Mouse (Mus musculus): ENCODE measurements around the gene Mex3b.

- TF ChIP-seq POLR2A (IDR thresholded peaks at IDR 0.05; ENCODE audit: insufficient read length, low read depth), result no peak
- TF ChIP-seq USF1 (IDR thresholded peaks at IDR 0.05; ENCODE audit: low read depth), result no peak
- no peak for TF ChIP-seq MAX (IDR thresholded peaks at IDR 0.05; ENCODE audit: low read depth)
- TF ChIP-seq E2F4 (IDR thresholded peaks at IDR 0.05; ENCODE audit: insufficient read depth), result no peak
- TF ChIP-seq TCF12 (IDR thresholded peaks at IDR 0.05; ENCODE audit: insufficient read depth, poor library complexity, severe bottlenecking), result no peak
- TF ChIP-seq SRF (IDR thresholded peaks at IDR 0.05; ENCODE audit: control insufficient read depth, insufficient read length, low read depth), result no peak
- no peak for TF ChIP-seq MYOG (IDR thresholded peaks at IDR 0.05; ENCODE audit: control insufficient read depth in 1 of 3, insufficient read depth in 1 of 3, insufficient read length in 2 of 3, low read depth in 2 of 3)
- TF ChIP-seq POLR2AphosphoS2 (IDR thresholded peaks at IDR 0.05; ENCODE audit: insufficient read length, low read depth), result no peak
- TF ChIP-seq CEBPB (IDR thresholded peaks at IDR 0.05; ENCODE audit: insufficient read depth, poor library complexity, severe bottlenecking), result no peak
- no peak for TF ChIP-seq MYOD1 (IDR thresholded peaks at IDR 0.05; ENCODE audit: control insufficient read depth in 1 of 3, insufficient read length in 2 of 3, low read depth in 2 of 3)
- no peak for TF ChIP-seq REST (IDR thresholded peaks at IDR 0.05; ENCODE audit: insufficient read depth, insufficient read length)
Observed at GRCm38 (mm10) chr7:82863341-82863740, 3.8 kb upstream of the Mex3b start.
